Mouse (Mus musculus) stomach, embryonic 15.5 days (tissue): ENCODE results near the gene Rbbp7. TPM values are rescaled to one million over a fixed set of nuclear protein-coding genes. Genes with fewer than 3 reads are reported as not detected.
"Not testable (repeated sequence)": the region's sequence is repeated elsewhere in the genome, so short reads cannot be mapped to it uniquely, and the experiment has no call there.

Experiments used
- ATAC-seq: fragments of 200-750 bp; cut with Nextera tagmentation; 2 replicates; pipeline ENCODE4 v1.8.0; 2017; ENCODE audit warnings: low read depth, moderate number of reproducible peaks, moderate TSS enrichment; ENCODE audit not compliant: insufficient read depth, low FRiP score
- H3K27ac ChIP-seq: fragments of 300-500 bp; sonication (generic); 2 replicates; pipeline ENCODE4 v1.5.1; 2015; ENCODE audit warnings: mild to moderate bottlenecking, inconsistent platforms
- H3K27me3 ChIP-seq: fragments of 300-500 bp; sonication (generic); replicated peaks from 2 replicates; pipeline ENCODE4 v1.6.1; 2015; ENCODE audit warnings: inconsistent platforms
- H3K36me3 ChIP-seq: fragments of 300-500 bp; sonication (generic); 2 replicates; pipeline ENCODE4 v1.6.1; 2015; ENCODE audit warnings: inconsistent platforms
- H3K4me1 ChIP-seq: fragments of 300-500 bp; sonication (generic); 2 replicates; pipeline ENCODE4 v1.6.1; 2015; ENCODE audit warnings: inconsistent platforms
- H3K4me2 ChIP-seq: fragments of 300-500 bp; sonication (generic); 2 replicates; pipeline ENCODE4 v1.6.1; 2015; ENCODE audit warnings: mild to moderate bottlenecking, inconsistent platforms
- H3K4me3 ChIP-seq: fragments of 300-500 bp; sonication (generic); replicated peaks from 2 replicates; pipeline ENCODE4 v1.5.1; 2015; ENCODE audit warnings: inconsistent platforms
- H3K9ac ChIP-seq: fragments of 300-500 bp; sonication (generic); 2 replicates; pipeline ENCODE4 v1.6.1; 2015; ENCODE audit warnings: inconsistent platforms
- H3K9me3 ChIP-seq: fragments of 300-500 bp; sonication (generic); 2 replicates; pipeline ENCODE4 v1.6.1; 2016; ENCODE audit warnings: inconsistent platforms
- WGBS: fragments of 180-500 bp; shearing (Covaris S2); methylation state at CpG from one replicate; pipeline ENCODE4 v1.1.7; 2015; 5-methylcytosine and 5-hydroxymethylcytosine counted together
- polyA plus RNA-seq: library from polyadenylated mRNA; unstranded; fragments of >200 nt; fragmentation: Nextera tagmentation; extraction: Ambion mirVana; gene quantifications from 2 replicates; pipeline ENCODE4 v1.2.1, GENCODE M21; 2015

Rbbp7 gene
- polyA plus RNA-seq, 1 experiment from 2014 or later = 591 TPM

DNA sequence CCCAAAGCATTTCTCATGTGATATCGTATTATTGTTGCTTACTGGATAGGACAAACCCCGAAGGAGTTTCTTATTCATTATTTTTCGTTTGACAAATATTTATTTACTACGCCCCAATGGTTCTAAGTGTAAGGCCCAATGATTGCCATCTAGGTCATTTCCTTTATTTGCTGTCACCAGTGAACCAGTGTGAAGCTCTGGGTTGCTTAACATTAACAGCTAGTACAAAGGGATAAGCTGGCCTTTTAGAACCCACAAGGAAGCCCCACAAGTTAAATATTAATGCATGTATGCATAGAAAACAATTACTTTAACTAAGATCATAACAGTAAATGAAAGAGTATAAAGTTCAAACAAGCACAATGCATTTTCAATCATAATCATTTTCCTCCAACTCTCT lies 5.9 kb upstream of the Rbbp7 start:
- ATAC-seq = no peak
- Histone ChIP-seq H3K4me3 (no peak overlapping the region), H3K9ac (no peak overlapping the region), H3K9me3 (no peaks in the 10 kb centered on the region), H3K4me1 (no peaks in the 10 kb centered on the region), H3K27ac (no peak overlapping the region), H3K36me3 (no peaks in the 10 kb centered on the region), H3K27me3 (no peaks in the 10 kb centered on the region), H3K4me2 (no peak overlapping the region)
- WGBS = 84% methylated on average over 4 of the region's 4 CpGs

DNA sequence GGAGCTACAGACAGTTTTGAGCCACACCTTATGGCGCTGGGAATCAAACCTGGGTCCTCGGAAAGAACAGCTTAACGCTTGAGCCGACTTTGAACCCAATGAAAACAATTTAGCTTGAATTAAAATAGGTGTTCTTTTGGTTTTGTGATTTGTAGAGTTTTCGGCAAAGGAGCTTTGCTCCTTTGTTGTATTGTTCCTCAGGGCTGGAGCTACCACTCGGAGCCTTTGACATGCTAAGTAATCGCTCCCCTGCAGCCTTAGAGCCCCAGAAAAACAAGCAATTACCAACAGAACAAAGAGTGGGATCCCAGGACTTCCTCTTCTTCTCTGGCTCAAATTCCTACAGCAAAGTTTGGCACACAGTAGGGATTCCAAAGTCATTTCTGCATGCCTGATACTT lies 4.1 kb upstream of the Rbbp7 start:
- Histone ChIP-seq H3K9ac (no peak overlapping the region), H3K27ac (no peak overlapping the region), H3K4me3 (no peak overlapping the region), H3K36me3 (no peaks in the 10 kb centered on the region), H3K4me1 (no peaks in the 10 kb centered on the region), H3K4me2 (no peak overlapping the region), H3K9me3 (no peaks in the 10 kb centered on the region), H3K27me3 (no peaks in the 10 kb centered on the region)
- ATAC-seq = no peak
- WGBS = 70% methylated on average over 7 of the region's 7 CpGs

DNA sequence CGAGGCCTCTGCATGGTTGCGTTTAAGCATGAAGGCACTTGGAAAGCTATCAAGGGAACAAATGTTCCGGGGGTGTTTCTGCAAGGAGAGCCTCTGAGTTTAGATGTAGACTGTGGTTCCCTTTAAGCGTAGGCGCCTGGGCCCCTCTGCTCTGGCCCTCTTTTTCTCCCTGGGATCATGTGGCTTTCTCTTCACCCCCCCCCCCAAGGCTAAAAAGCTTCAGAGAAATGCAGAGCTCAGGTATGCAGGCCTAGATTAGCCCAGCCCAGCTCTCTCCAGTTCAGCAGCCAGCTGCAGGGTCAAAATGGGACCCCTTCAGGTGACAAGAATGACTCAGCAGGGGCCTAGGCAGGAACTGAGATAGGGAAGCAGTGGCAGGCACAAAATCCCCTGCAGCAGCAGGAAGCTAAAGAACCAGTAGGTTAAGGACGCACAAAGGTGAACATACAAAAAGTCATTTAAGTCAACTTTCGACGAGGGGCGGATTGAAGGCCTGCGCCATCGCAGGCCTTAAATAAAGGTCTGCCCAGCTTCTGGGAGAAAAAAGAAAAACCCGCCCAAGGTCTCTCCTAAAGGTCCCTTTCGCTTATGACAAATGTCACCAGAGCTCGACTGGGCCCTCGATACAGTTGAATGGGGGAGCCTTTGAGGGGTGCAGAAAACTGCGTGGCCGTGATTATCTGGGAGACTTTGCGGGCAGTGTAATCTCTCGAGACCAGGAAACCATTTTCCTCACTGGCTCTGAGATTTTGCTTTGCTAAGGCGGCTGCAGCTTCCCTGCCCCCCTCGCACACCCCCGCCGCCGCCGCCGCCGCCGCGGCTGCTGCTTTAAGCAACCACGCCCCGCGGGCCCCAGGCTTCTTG lies 719 bp upstream of the Rbbp7 start:
- Histone ChIP-seq H3K4me2 (peak overlapping the region; percentile 45), H3K36me3 (no peaks in the 10 kb centered on the region), H3K4me3 (peak overlapping the region; percentile 26), H3K27me3 (no peaks in the 10 kb centered on the region), H3K4me1 (no peaks in the 10 kb centered on the region), H3K9me3 (no peaks in the 10 kb centered on the region), H3K9ac (no peak overlapping the region), H3K27ac (peak overlapping the region; percentile 91)
- WGBS = 21% methylated on average over 27 of the region's 32 CpGs
- peak; percentile 41; the same call in 1 of the 2 replicates for ATAC-seq

DNA sequence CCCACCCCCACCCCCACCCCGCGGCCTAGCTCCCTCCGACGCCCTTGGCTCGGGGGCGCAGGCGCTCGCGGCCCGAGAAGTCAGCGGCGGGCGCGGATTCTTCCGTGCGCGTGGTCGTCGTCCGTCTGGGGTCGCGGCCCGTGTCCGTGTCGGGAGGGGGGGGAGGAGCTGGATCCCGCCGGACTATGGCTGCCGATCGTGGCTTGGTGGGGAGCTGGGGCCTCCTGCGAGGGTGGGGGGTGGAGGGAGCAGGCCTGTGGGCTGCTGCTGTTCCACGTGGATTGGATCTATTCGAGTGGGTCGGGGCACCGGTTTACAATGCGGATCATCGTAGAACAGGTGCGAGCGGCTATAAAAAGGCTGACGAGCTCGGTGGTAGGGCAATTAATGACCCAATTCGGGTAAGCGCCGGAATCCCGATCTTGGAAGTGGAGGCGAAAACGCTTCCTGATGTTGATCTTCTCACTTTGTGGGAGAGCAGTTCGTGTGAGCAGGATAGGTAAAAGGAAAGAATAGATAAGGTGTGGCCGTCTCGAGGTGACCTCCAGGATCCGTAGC lies 835 bp downstream of the Rbbp7 start:
- peak overlapping the region; percentile 46 for H3K4me2 ChIP-seq
- no peaks in the 10 kb centered on the region for H3K27me3 ChIP-seq
- H3K9ac ChIP-seq = peak overlapping the region; percentile 80
- ATAC-seq = no peak
- H3K4me1 ChIP-seq = no peaks in the 10 kb centered on the region
- no peaks in the 10 kb centered on the region for H3K36me3 ChIP-seq
- H3K27ac ChIP-seq = peak overlapping the region; percentile 98
- 21% methylated on average over 27 of the region's 50 CpGs for WGBS
- peak overlapping the region; percentile 64 for H3K4me3 ChIP-seq
- no peaks in the 10 kb centered on the region for H3K9me3 ChIP-seq

DNA sequence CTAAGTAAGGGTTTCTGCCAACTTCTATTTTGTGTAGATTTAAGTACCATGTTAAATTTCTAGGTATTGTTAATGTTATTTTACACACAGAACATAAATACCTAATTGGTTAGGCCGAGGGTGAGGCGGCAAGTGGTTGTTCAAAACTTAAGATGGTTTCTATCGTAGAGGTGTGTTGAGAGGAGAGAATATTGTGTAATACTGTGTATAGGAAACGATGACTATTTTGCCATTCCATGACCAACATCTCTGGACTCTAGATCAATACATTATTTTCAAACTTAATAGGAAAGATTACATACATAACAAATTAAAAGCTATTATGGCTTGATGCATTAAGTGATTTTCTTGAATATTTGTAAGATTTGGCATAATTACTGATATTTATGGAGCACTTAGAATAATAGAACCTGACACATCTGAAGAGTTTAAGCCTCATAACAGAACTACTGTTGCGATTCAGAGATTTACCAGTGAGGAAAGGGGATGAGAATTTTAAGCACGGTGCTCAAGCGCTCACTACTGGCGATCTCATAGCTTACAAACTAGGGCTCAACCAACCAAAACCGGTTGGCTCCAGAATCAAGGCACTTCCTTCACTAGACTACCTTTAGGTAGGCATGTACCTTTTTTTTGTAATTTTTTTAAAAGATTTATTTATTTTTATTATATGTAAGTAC lies 1.7 kb downstream of the Rbbp7 start:
- 33% methylated on average over 9 of the region's 9 CpGs for WGBS
- Histone ChIP-seq H3K27ac (no peak overlapping the region), H3K36me3 (no peaks in the 10 kb centered on the region), H3K27me3 (no peaks in the 10 kb centered on the region), H3K4me3 (peak overlapping the region; percentile 64), H3K9ac (no peak overlapping the region; the same call in 1 of the 2 replicates), H3K4me1 (no peaks in the 10 kb centered on the region), H3K4me2 (peak overlapping the region; percentile 46), H3K9me3 (no peaks in the 10 kb centered on the region)
- ATAC-seq = no peak

DNA sequence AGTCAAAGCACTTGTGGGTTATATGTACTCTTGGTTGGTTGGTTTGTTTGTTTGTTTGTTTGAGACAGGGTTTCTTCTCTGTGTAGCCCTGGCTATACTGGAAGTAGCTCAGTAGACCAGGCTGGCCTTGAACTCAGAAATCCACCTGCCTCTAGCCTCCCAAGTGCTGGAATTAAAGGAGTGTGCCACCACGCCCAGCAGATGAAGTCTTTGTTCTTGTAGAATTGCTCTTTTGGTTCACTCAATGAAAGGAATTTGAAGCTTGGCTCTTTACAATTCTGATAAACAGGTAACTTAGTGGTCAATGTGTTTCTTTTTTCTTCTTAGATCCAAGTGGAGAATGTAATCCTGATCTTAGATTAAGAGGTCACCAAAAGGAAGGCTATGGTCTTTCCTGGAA lies 10.5 kb downstream of the Rbbp7 start:
- H3K4me1 ChIP-seq = no peaks in the 10 kb centered on the region
- ATAC-seq = no peak
- H3K36me3 ChIP-seq = no peaks in the 10 kb centered on the region
- H3K4me2 ChIP-seq = no peak overlapping the region
- no peak overlapping the region for H3K9ac ChIP-seq
- no peaks in the 10 kb centered on the region for H3K9me3 ChIP-seq
- H3K27ac ChIP-seq = no peak overlapping the region
- WGBS = 71% methylated on average over 1 of the region's 1 CpGs
- no peak overlapping the region for H3K4me3 ChIP-seq
- H3K27me3 ChIP-seq = no peaks in the 10 kb centered on the region

DNA sequence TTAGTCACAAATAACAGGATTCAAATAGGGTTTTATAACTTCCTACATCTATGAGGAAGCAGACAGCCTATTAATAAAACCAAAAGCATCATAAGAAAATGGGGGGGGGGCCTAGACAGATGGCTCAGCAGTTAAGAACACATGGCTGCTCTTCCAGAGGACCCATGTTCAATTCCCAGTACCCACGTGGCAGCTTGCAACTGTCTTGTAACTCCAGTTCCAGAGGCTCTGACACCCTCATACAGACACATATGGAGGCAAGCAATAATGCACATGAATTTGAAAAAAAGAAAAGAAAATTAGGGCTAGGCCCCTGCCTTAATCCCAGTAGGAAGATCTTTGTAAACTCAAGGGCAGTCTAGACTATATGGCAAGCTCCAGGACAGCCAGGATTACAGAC lies 28.2 kb downstream of the Rbbp7 start:
- H3K27ac ChIP-seq = no peak overlapping the region
- no peaks in the 10 kb centered on the region for H3K9me3 ChIP-seq
- H3K4me3 ChIP-seq = no peak overlapping the region
- H3K27me3 ChIP-seq = no peaks in the 10 kb centered on the region
- WGBS = 64% methylated on average over 1 of the region's 1 CpGs
- H3K4me2 ChIP-seq = no peak overlapping the region
- no peaks in the 10 kb centered on the region for H3K36me3 ChIP-seq
- no peak for ATAC-seq
- H3K9ac ChIP-seq = no peak overlapping the region
- H3K4me1 ChIP-seq = no peaks in the 10 kb centered on the region

DNA sequence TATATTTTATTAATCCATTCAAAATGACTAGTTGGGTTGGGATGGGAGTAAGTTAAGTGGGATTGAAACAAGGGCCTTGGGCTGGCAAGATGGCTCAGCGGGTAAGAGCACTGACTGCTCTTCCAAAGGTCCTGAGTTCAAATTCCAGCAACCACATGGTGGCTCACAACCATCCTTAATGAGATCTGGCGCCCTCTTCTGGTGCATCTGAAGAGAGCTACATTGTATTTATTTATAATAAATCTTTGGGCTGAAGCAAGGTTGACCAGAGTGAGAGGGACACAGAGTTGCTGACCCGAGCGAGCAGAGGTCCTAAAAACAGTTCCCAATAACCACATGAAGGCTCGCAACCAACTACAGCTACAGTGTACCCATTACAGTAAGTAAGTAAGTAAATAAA lies 31.2 kb downstream of the Rbbp7 start:
- H3K36me3 ChIP-seq, H3K4me2 ChIP-seq, H3K9me3 ChIP-seq, H3K9ac ChIP-seq, H3K27me3 ChIP-seq, H3K4me1 ChIP-seq, H3K4me3 ChIP-seq, H3K27ac ChIP-seq, ATAC-seq: not testable (repeated sequence)
- 82% methylated on average over 5 of the region's 5 CpGs for WGBS

DNA sequence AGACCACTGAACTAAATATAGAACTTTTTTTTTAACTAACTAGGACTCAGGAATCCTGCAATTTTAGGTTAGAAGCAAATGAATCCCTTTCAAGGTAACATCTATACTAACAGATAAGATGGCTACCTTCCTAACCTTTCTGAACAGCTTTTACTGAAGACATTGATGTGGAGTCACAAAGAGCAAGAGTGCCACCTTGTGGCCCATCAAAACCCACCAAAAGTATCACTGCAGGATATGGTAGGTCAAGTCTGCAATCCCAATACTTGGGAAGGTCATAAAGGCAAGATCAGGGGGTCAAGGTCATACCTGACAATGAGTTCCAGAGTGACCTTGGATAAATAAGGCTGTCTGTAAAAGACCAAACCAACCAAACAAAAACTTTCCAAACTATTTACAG lies 40.2 kb downstream of the Rbbp7 start:
- ATAC-seq = no peak
- Histone ChIP-seq H3K27ac (no peak overlapping the region), H3K27me3 (no peaks in the 10 kb centered on the region), H3K9me3 (no peaks in the 10 kb centered on the region), H3K9ac (no peak overlapping the region), H3K4me1 (no peaks in the 10 kb centered on the region), H3K4me2 (no peak overlapping the region), H3K36me3 (no peaks in the 10 kb centered on the region), H3K4me3 (no peak overlapping the region)

DNA sequence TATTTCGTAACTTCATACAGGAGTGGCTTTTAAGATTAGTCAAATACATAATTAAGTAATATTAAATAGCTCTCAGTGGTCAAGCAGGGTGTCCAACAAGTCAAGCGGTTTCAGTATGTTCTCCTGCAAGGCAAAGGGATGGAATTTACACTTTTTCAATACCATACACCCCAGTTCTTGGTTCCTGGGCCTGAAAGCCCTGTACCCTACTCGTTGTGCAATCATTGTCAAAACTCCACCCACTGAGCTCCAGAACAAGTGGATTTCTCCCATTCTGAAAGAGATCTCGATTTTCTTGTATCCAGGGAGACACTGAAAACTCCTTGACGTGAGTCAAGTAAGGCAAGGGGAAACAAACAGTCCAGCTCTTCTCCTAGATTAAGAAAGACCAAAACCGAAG lies 67.8 kb downstream of the Rbbp7 start:
- Histone ChIP-seq H3K27me3 (no peaks in the 10 kb centered on the region), H3K36me3 (no peaks in the 10 kb centered on the region), H3K4me2 (peak overlapping the region; percentile 78), H3K4me1 (no peaks in the 10 kb centered on the region), H3K4me3 (peak overlapping the region; percentile 61), H3K9me3 (no peaks in the 10 kb centered on the region), H3K27ac (no peak overlapping the region), H3K9ac (no peak overlapping the region)
- 30% methylated on average over 6 of the region's 6 CpGs for WGBS
- ATAC-seq = no peak
